Mouse (Mus musculus) myocyte (in vitro differentiated cells): ENCODE measurements around the gene Lpar5. TPM values are rescaled to one million over a fixed set of nuclear protein-coding genes. Genes with fewer than 3 reads are reported as not detected.
A peak's percentile ranks its signal among the peaks of the same experiment; 100 is the strongest.

ENCODE experiments used
- H3K27me3 ChIP-seq: one replicate; pipeline ENCODE4 v1.6.1; 2011; ENCODE audit not compliant: control insufficient read depth, insufficient read depth, insufficient read length
- H3K36me3 ChIP-seq: one replicate; pipeline ENCODE4 v1.6.1; 2011; ENCODE audit not compliant: control insufficient read depth, insufficient read depth
- H3K4me2 ChIP-seq: one replicate; pipeline ENCODE4 v1.6.1; 2011; ENCODE audit warnings: low read depth, control low read depth
- H3K4me3 ChIP-seq: one replicate; pipeline ENCODE4 v1.5.1; 2011; ENCODE audit warnings: mild to moderate bottlenecking, control low read depth, moderate library complexity
- H3K79me2 ChIP-seq: one replicate; pipeline ENCODE4 v1.6.1; 2011; ENCODE audit not compliant: control insufficient read depth, insufficient read depth
- H3ac ChIP-seq: one replicate; pipeline ENCODE4 v1.6.1; 2011; ENCODE audit not compliant: control insufficient read depth, insufficient read length
- CEBPB ChIP-seq: IDR thresholded peaks from 2 replicates; pipeline ENCODE4 v1.6.1; 2011; ENCODE audit warnings: mild to moderate bottlenecking, moderate library complexity; ENCODE audit not compliant: poor library complexity, insufficient read depth, severe bottlenecking
- E2F4 ChIP-seq: IDR thresholded peaks from one replicate; pipeline ENCODE4 v1.6.1; 2011; ENCODE audit warnings: mild to moderate bottlenecking, control low read depth, moderate library complexity; ENCODE audit not compliant: insufficient read depth
- MAX ChIP-seq: IDR thresholded peaks from one replicate; pipeline ENCODE4 v1.6.1; 2011; ENCODE audit warnings: low read depth, mild to moderate bottlenecking, control low read depth
- MYOD1 ChIP-seq, 3 experiments: IDR thresholded peaks; one replicate each; pipeline ENCODE4 v1.6.1; 2011; ENCODE audit warnings: control low read depth in 2 of 3, low read depth in 2 of 3, mild to moderate bottlenecking in 2 of 3, moderate library complexity in 1 of 3; ENCODE audit not compliant: insufficient read length in 2 of 3, control insufficient read depth in 1 of 3
- MYOG ChIP-seq, 3 experiments: IDR thresholded peaks; one replicate each; pipeline ENCODE4 v1.6.1; 2011; ENCODE audit warnings: control low read depth in 2 of 3, low read depth in 2 of 3, mild to moderate bottlenecking in 2 of 3; ENCODE audit not compliant: insufficient read length in 2 of 3, control insufficient read depth in 1 of 3, insufficient read depth in 1 of 3
- POLR2A ChIP-seq: IDR thresholded peaks from one replicate; pipeline ENCODE4 v1.6.1; 2011; ENCODE audit warnings: low read depth, mild to moderate bottlenecking, control low read depth, moderate library complexity; ENCODE audit not compliant: insufficient read length
- POLR2AphosphoS2 ChIP-seq: IDR thresholded peaks from one replicate; pipeline ENCODE4 v1.6.1; 2011; ENCODE audit warnings: low read depth, control low read depth; ENCODE audit not compliant: insufficient read length
- REST ChIP-seq: IDR thresholded peaks from one replicate; pipeline ENCODE4 v1.6.1; 2011; ENCODE audit warnings: mild to moderate bottlenecking, control low read depth, moderate library complexity; ENCODE audit not compliant: insufficient read depth, insufficient read length
- SRF ChIP-seq: IDR thresholded peaks from one replicate; pipeline ENCODE4 v1.6.1; 2011; ENCODE audit warnings: low read depth; ENCODE audit not compliant: control insufficient read depth, insufficient read length
- TCF12 ChIP-seq: IDR thresholded peaks from one replicate; pipeline ENCODE4 v1.6.1; 2011; ENCODE audit warnings: mild to moderate bottlenecking, control low read depth; ENCODE audit not compliant: poor library complexity, insufficient read depth, severe bottlenecking
- TCF3 ChIP-seq: IDR thresholded peaks from one replicate; pipeline ENCODE4 v1.6.1; 2011; ENCODE audit warnings: low read depth, control low read depth; ENCODE audit not compliant: insufficient read length
- USF1 ChIP-seq: IDR thresholded peaks from one replicate; pipeline ENCODE4 v1.6.1; 2011; ENCODE audit warnings: low read depth, mild to moderate bottlenecking, control low read depth, moderate library complexity
- polyA plus RNA-seq: library from polyadenylated mRNA; unstranded; fragments of >200 nt; fragmentation: generic; extraction: Trizol; gene quantifications from one replicate; pipeline ENCODE4 v1.2.1, GENCODE M21; 2012; ENCODE audit warnings: missing spikeins

Gene Lpar5
- polyA plus RNA-seq, 1 experiment, result not detected

DNA sequence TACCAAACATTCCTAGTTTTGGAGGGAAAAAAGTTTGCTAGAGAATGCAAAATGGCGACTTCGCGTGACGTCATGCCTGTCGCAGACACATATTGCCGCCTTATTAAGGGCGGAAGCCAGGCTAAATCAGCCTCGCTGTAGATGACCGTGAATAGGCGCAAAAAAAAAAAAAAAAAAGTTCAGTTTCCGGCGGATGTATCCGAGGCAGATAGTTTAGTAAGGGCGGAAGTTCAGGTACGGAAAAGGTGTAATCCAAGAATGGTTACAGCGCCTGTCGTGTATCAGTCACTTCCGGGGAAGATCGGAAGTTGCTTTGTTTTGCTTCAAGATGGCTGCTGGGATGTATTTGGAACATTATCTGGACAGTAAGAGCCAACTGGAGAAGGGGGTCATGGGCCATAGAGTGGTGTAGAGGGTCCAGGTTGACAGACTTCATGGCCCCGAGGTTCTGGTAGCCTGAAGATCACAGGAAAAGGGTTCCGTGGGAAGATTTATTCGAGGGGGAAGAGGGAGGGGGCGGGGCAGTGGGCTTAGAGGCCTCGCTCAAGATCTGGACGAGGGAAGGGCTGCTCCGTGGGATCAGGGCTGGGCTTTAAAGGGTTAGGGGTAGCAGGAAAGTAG, 28.1 kb upstream of the Lpar5 start, which contains the start of gene Ing4:
Gene Ing4 (plus strand): TSS at position 228 of the 621 bp plus-strand sequence.
- H3K36me3 ChIP-seq, result peaks cover 17% of the 10 kb centered on the region
- H3K4me2 ChIP-seq, result peak within 1 kb of the TSS; percentile 95
- no peak within 1 kb of the TSS for H3ac ChIP-seq
- peak within 1 kb of the TSS; percentile 64 for H3K4me3 ChIP-seq
- H3K79me2 ChIP-seq, result peaks cover 16% of the 10 kb centered on the region
- TF ChIP-seq E2F4, result no peak
- TF ChIP-seq TCF3, result no peak
- no peak for TF ChIP-seq USF1
- TF ChIP-seq SRF, result peak; percentile 21
- no peak for TF ChIP-seq TCF12
- peak; percentile 73 for TF ChIP-seq POLR2AphosphoS2
- no peak for TF ChIP-seq MYOD1 (IDR thresholded peaks at IDR 0.05; ENCODE audit: control insufficient read depth in 1 of 3, insufficient read length in 2 of 3, low read depth in 2 of 3)
- no peak for TF ChIP-seq MAX
- no peak for TF ChIP-seq MYOG (IDR thresholded peaks at IDR 0.05; ENCODE audit: control insufficient read depth in 1 of 3, insufficient read depth in 1 of 3, insufficient read length in 2 of 3, low read depth in 2 of 3)
- no peak for TF ChIP-seq REST
- TF ChIP-seq POLR2A, result no peak
- TF ChIP-seq CEBPB, result no peak
- H3K27me3 ChIP-seq, result no peaks in the 10 kb centered on the region

DNA sequence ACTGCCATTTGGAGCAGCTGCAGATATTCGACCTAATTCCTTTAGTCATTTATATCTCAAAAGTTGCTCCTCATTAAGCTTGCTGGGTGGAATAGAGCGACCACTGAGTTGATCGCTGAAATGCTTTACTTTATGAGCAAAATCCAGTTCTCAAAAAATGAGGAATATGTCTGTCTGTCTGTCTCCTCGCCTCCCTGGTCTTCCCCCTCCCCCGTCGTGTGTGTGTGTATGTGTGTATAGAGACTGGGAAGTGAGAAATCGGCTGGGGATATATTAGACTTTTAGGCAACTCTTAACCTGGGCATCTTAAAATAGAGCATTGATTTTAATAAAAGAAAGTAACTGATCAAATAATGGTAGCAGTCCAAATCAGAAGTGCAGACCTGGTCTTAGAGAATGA, 27.5 kb upstream of the Lpar5 start:
- peaks cover 17% of the 10 kb centered on the region for H3K36me3 ChIP-seq
- no peaks in the 10 kb centered on the region for H3K27me3 ChIP-seq
- peaks cover 16% of the 10 kb centered on the region for H3K79me2 ChIP-seq
- peak overlapping the region; percentile 64 for H3K4me3 ChIP-seq
- no peak overlapping the region for H3ac ChIP-seq
- H3K4me2 ChIP-seq, result peak overlapping the region; percentile 95
- TF ChIP-seq POLR2A (no peak), USF1 (no peak), TCF12 (no peak)

DNA sequence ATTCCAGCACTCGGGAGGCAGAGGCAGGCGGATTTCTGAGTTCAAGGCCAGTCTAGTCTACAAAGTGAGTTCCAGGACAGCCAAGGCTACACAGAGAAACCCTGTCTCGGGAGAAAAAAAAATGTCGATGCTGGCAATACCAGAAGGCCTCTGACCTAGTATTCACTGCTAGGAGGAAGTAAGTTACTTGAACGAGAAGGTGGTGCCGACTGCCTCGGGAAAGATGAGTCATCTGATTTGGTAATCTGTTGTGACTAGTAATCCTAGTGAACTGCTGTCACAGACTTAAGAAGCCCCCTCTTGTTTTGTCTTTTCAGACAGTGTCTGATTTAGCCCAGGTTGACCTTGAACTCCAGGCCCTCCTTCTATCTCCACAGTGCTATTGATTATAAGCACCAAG, 26.7 kb upstream of the Lpar5 start:
- peaks cover 16% of the 10 kb centered on the region for H3K79me2 ChIP-seq
- H3K36me3 ChIP-seq, result peaks cover 8% of the 10 kb centered on the region
- peak overlapping the region; percentile 95 for H3K4me2 ChIP-seq
- H3K27me3 ChIP-seq, result no peaks in the 10 kb centered on the region
- no peak overlapping the region for H3K4me3 ChIP-seq
- no peak for TF ChIP-seq POLR2A
- TF ChIP-seq TCF3, result no peak
- TF ChIP-seq REST, result no peak
- TF ChIP-seq MYOG (IDR thresholded peaks at IDR 0.05; ENCODE audit: control insufficient read depth in 1 of 3, insufficient read depth in 1 of 3, insufficient read length in 2 of 3, low read depth in 2 of 3), result no peak
- TF ChIP-seq MAX, result no peak
- H3ac ChIP-seq, result no peak overlapping the region

DNA sequence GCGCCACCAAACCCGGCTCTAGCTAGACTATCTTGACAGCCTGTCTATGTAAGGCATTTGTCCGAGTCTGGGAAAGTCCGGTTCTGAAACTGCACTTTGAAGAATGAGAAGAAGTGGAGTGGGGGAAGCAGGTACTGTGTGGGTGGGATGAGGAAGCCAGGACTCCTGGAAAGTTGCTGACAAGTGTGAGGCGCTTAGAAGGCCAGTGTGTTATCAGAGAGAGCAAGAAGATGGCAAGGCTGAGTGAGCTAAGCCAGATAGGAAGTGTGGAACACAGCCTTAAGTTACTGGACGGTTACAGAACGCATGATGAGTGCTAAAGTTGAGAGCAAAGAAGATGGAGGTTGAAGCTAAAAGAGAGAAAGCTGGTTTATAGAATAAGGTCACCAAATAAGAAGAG, 25.6 kb upstream of the Lpar5 start:
- peaks cover 16% of the 10 kb centered on the region for H3K79me2 ChIP-seq
- H3ac ChIP-seq, result no peak overlapping the region
- H3K27me3 ChIP-seq, result no peaks in the 10 kb centered on the region
- H3K36me3 ChIP-seq, result peaks cover 9% of the 10 kb centered on the region
- H3K4me3 ChIP-seq, result no peak overlapping the region
- TF ChIP-seq TCF3 (no peak), E2F4 (no peak), CEBPB (no peak), REST (no peak), USF1 (no peak), MYOD1 (IDR thresholded peaks at IDR 0.05; ENCODE audit: control insufficient read depth in 1 of 3, insufficient read length in 2 of 3, low read depth in 2 of 3) (no peak), TCF12 (no peak), POLR2AphosphoS2 (no peak)
- H3K4me2 ChIP-seq, result no peak overlapping the region

DNA sequence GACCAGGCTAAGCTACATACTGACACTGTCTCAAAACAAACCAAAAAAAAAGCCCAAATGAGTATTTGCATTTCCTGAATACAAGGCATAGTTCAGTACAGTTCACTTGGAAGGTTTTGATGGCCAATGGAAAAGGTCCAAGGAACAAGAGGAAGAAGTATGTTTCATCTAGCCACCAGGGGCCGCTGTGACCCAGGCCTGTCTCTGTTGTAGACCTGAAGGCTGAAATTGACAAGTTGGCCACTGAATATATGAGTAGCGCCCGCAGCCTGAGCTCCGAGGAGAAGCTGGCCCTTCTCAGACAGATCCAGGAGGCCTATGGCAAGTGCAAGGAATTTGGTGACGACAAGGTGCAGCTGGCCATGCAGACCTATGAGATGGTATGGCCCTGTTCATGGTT, 21.0 kb upstream of the Lpar5 start:
- no peaks in the 10 kb centered on the region for H3K27me3 ChIP-seq
- no peak overlapping the region for H3K4me3 ChIP-seq
- H3ac ChIP-seq, result no peak overlapping the region
- H3K36me3 ChIP-seq, result peaks cover 19% of the 10 kb centered on the region
- no peak overlapping the region for H3K4me2 ChIP-seq
- TF ChIP-seq E2F4 (no peak), SRF (no peak), MYOG (IDR thresholded peaks at IDR 0.05; ENCODE audit: control insufficient read depth in 1 of 3, insufficient read depth in 1 of 3, insufficient read length in 2 of 3, low read depth in 2 of 3) (no peak), CEBPB (no peak), POLR2A (no peak), REST (no peak), TCF12 (no peak), POLR2AphosphoS2 (no peak), MAX (no peak), MYOD1 (IDR thresholded peaks at IDR 0.05; ENCODE audit: control insufficient read depth in 1 of 3, insufficient read length in 2 of 3, low read depth in 2 of 3) (no peak), TCF3 (no peak), USF1 (no peak)
- H3K79me2 ChIP-seq, result peaks cover 6% of the 10 kb centered on the region
